Mouse (Mus musculus): ENCODE data around the gene Sox14. TPM values are rescaled to one million over a fixed set of nuclear protein-coding genes. Genes with fewer than 3 reads are reported as not detected.

Gene Sox14
- total and polyA plus RNA-seq, 3 experiments: not detected

DNA sequence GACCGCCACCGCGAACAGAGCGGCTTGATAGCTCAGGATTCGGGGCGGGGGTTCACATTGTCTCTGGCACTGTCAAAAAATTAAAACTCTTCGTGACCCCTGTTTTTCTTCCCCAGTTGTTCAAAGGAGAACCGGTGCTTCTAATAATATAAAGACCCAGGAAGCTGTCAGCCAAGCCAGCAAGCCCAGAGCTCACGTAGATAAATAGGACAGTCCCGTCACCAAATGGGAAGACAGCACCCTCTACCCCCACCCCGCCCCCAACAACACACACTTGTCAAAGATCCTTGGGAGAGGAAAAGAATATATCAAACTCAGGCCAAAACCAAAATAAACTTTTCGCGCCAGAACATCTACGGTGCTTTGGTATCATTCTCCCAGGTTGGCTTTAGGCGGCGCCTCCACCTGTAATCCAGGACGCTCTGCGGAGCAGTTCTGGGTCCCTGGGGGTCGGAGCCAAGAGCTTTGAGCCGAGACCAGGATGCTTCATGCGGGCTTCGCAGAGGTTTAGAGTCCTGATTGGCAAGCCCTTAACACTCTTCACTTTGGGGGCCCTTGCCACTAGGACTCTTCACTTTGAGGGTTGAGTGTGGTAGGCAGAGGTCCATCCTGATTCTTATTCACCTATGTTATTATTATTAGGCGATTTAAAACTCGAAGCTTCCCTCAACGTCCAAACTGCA, 544 bp upstream of the Sox14 start:
- Histone ChIP-seq H3K4me2 (ENCODE audit: insufficient read depth, low read depth, poor library complexity, severe bottlenecking) (no peak overlapping the region), H3K4me3 (replicated peaks in 1 of 3; ENCODE audit: low read depth in 2 of 3, low read length in 2 of 3, poor library complexity in 1 of 3) (no peak overlapping the region), H3K36me3 (replicated peaks in 1 of 2; ENCODE audit: control insufficient read depth in 1 of 2, insufficient read depth in 1 of 2, low read length in 1 of 2) (no peaks in the 10 kb centered on the region), H3K9me3 (replicated peaks; ENCODE audit: low read length) (peaks cover 81% of the 10 kb centered on the region), H3K9ac (ENCODE audit: insufficient read depth, low read depth) (no peak overlapping the region), H3K27me3 (replicated peaks) (no peaks in the 10 kb centered on the region), H3K4me1 (ENCODE audit: control insufficient read depth in 1 of 2, insufficient read depth in 2 of 2) (no peaks in the 10 kb centered on the region), H3K27ac (ENCODE audit: insufficient read depth, low read depth) (no peak overlapping the region), H3K79me2 (replicated peaks; ENCODE audit: control insufficient read depth, extremely low read depth, insufficient read depth, poor library complexity, severe bottlenecking) (no peaks in the 10 kb centered on the region)
- TF ChIP-seq USF1 (IDR thresholded peaks at IDR 0.05; ENCODE audit: low read depth, low read length): no peak
- TF ChIP-seq KAT2A (IDR thresholded peaks at IDR 0.05; ENCODE audit: insufficient replicate concordance, low read length): no peak
- no peak for TF ChIP-seq RAD21 (IDR thresholded peaks at IDR 0.05; ENCODE audit: low read depth, low read length)
- TF ChIP-seq BHLHE40 (IDR thresholded peaks at IDR 0.05; ENCODE audit: low read depth, low read length): no peak
- no peak for TF ChIP-seq SIN3A (IDR thresholded peaks at IDR 0.05; ENCODE audit: low read length)
- no peak for TF ChIP-seq NRF1 (IDR thresholded peaks at IDR 0.05; ENCODE audit: low read depth, low read length)
- in situ Hi-C loops (cut with MboI; ENCODE audit: low pct_ligation_motif_present, low pct_unique_long_range_greater_than_20kb, low sequenced_read_pairs): no loop called here
- no peak for DNase-seq (ENCODE audit: extremely low read depth)
- dilution Hi-C loops (cut with MboI; ENCODE audit: extremely low pct_ligation_motif_present, extremely low pct_unique_long_range_greater_than_20kb, low sequenced_read_pairs): no loop called here

DNA sequence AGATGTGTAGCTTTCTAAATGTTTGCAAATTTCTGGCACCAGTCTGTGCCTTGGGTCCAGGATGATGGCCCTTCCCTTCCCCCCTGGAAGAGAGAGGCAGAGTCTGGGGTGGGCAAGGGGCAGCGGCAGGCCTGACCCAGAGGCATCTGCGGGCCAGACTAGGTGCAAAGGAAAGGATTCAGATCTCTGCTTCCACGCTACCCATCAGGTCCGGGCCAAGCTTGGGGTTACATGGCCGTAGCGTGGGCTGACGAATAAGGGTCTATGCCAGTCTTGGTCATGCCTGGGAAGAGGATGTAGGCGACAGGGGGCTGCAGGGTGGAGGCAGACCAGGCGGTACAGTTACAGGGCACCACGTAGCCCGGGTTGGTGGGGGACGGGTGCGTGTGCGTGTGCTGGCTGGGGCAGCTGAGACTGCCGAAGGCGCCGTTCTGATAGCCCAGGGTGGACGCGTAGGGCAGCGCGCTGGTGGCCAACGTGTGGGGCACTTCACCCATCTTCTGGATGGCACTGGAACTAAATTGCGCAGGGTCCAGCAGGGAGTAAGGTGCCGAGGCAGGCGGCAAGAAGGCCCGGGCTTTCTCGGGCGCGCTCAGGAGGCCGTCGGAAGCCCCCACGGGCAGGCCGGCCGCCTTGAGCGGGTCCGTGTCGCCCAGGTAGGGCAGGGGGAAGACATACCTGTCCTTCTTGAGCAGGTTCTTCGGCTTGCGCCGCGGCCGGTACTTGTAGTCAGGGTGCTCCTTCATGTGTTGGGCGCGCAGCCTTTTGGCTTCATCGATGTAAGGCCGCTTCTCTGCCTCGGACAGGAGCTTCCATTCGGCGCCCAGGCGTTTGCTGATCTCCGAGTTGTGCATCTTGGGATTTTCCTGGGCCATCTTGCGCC, 994 bp downstream of the Sox14 start:
- H3K9me3 ChIP-seq (replicated peaks; ENCODE audit: low read length): peaks cover 82% of the 10 kb centered on the region
- dilution Hi-C loops (cut with MboI; ENCODE audit: extremely low pct_ligation_motif_present, extremely low pct_unique_long_range_greater_than_20kb, low sequenced_read_pairs): no loop called here
- no peaks in the 10 kb centered on the region for H3K27me3 ChIP-seq (replicated peaks)

More for the DNA sequence above, 994 bp downstream of the Sox14 start:
- Histone ChIP-seq H3K4me3 (replicated peaks in 1 of 3; ENCODE audit: low read depth in 2 of 3, low read length in 2 of 3, poor library complexity in 1 of 3) (no peak overlapping the region), H3K4me2 (ENCODE audit: insufficient read depth, low read depth, poor library complexity, severe bottlenecking) (no peak overlapping the region), H3K36me3 (replicated peaks in 1 of 2; ENCODE audit: control insufficient read depth in 1 of 2, insufficient read depth in 1 of 2, low read length in 1 of 2) (no peaks in the 10 kb centered on the region), H3K9ac (ENCODE audit: insufficient read depth, low read depth) (no peak overlapping the region), H3K79me2 (replicated peaks; ENCODE audit: control insufficient read depth, extremely low read depth, insufficient read depth, poor library complexity, severe bottlenecking) (no peaks in the 10 kb centered on the region), H3K27ac (ENCODE audit: insufficient read depth, low read depth) (no peak overlapping the region), H3K4me1 (ENCODE audit: control insufficient read depth in 1 of 2, insufficient read depth in 2 of 2) (no peaks in the 10 kb centered on the region)
- no peak for DNase-seq (ENCODE audit: extremely low read depth)
- TF ChIP-seq ZNF384 (IDR thresholded peaks at IDR 0.05; ENCODE audit: low read depth, low read length) (no peak), SMC3 (IDR thresholded peaks at IDR 0.05; ENCODE audit: low read depth, low read length) (no peak), TCF12 (IDR thresholded peaks at IDR 0.05; ENCODE audit: low read depth, low read length) (no peak), CHD2 (IDR thresholded peaks at IDR 0.05; ENCODE audit: low read length) (no peak), RCOR1 (conservative IDR thresholded peaks at IDR 0.05; ENCODE audit: low read depth, low read length) (no peak), MXI1 (IDR thresholded peaks at IDR 0.05; ENCODE audit: low read depth, low read length) (no peak), NELFE (IDR thresholded peaks at IDR 0.05; ENCODE audit: low read depth, low read length) (no peak), USF2 (conservative IDR thresholded peaks at IDR 0.05; ENCODE audit: low read depth, low read length) (no peak), MEF2A (IDR thresholded peaks at IDR 0.05; ENCODE audit: borderline replicate concordance, low read depth, low read length) (no peak), JUN (IDR thresholded peaks at IDR 0.05; ENCODE audit: insufficient read depth, low read depth, low read length) (no peak), HCFC1 (IDR thresholded peaks at IDR 0.05; ENCODE audit: low read depth, low read length) (no peak), ZKSCAN1 (IDR thresholded peaks at IDR 0.05; ENCODE audit: borderline replicate concordance, low read depth, low read length) (no peak), ETS1 (conservative IDR thresholded peaks at IDR 0.05; ENCODE audit: low read depth, low read length) (no peak), MYC (IDR thresholded peaks at IDR 0.05; ENCODE audit: low read depth, low read length) (no peak), MAX (IDR thresholded peaks at IDR 0.05; ENCODE audit: low read length) (no peak)
- in situ Hi-C loops (cut with MboI; ENCODE audit: low pct_ligation_motif_present, low pct_unique_long_range_greater_than_20kb, low sequenced_read_pairs): no loop called here

Measured in CH12.LX (cell line).